Mouse (Mus musculus): ENCODE data around the gene Arid1a. TPM values are rescaled to one million over a fixed set of nuclear protein-coding genes. Genes with fewer than 3 reads are reported as not detected.
A peak's percentile ranks its signal among the peaks of the same experiment; 100 is the strongest.

The Arid1a gene
- polyA plus RNA-seq, 1 experiment from 2014 or later, result 37.5 TPM

- H3K9ac ChIP-seq, result peak overlapping the region; percentile 100
- H3K27ac ChIP-seq, result peak overlapping the region; percentile 100
- peak overlapping the region; percentile 100 for H3K4me3 ChIP-seq
- no peaks in the 10 kb centered on the region for H3K36me3 ChIP-seq
- WGBS, result 6% methylated on average over 10 of the region's 10 CpGs
- peaks cover 22% of the 10 kb centered on the region for H3K4me1 ChIP-seq
- peak overlapping the region; percentile 86 for H3K4me2 ChIP-seq (replicated peaks)
- ATAC-seq (ENCODE audit: insufficient number of reproducible peaks, insufficient read depth, low FRiP score, low TSS enrichment), result no peak
- no peaks in the 10 kb centered on the region for H3K27me3 ChIP-seq
- no peaks in the 10 kb centered on the region for H3K9me3 ChIP-seq
These were observed 1.5 kb downstream of the Arid1a start for GRCm38 (mm10) chr4:133754871-133755765.

GRCm38 (mm10) chr4:133754238-133754637, 2.3 kb downstream of the Arid1a start:
- Histone ChIP-seq H3K9ac (peak overlapping the region; percentile 100), H3K4me1 (peaks cover 30% of the 10 kb centered on the region), H3K4me3 (peak overlapping the region; percentile 100), H3K36me3 (peaks cover 5% of the 10 kb centered on the region; the same call in 1 of the 2 replicates), H3K27ac (peak overlapping the region; percentile 100), H3K9me3 (no peaks in the 10 kb centered on the region), H3K27me3 (no peaks in the 10 kb centered on the region), H3K4me2 (replicated peaks) (peak overlapping the region; percentile 86)
- WGBS, result under 1% methylated on average over 43 of the region's 50 CpGs
- ATAC-seq (ENCODE audit: insufficient number of reproducible peaks, insufficient read depth, low FRiP score, low TSS enrichment), result peak; percentile 81

GRCm38 (mm10) chr4:133753375-133754190, 3.0 kb downstream of the Arid1a start:
- peak; percentile 42 for ATAC-seq (ENCODE audit: insufficient number of reproducible peaks, insufficient read depth, low FRiP score, low TSS enrichment)

GRCm38 (mm10) chr4:133752449-133753374, 3.9 kb downstream of the Arid1a start:
- WGBS, result under 1% methylated on average over 95 of the region's 121 CpGs
- peak overlapping the region; percentile 86 for H3K4me2 ChIP-seq (replicated peaks)
- H3K27ac ChIP-seq, result peak overlapping the region; percentile 100
- no peak for ATAC-seq (ENCODE audit: insufficient number of reproducible peaks, insufficient read depth, low FRiP score, low TSS enrichment)
- peak overlapping the region; percentile 100 for H3K4me3 ChIP-seq
- H3K36me3 ChIP-seq, result peaks cover 13% of the 10 kb centered on the region
- peak overlapping the region; percentile 100 for H3K9ac ChIP-seq
- H3K4me1 ChIP-seq, result peaks cover 45% of the 10 kb centered on the region
- no peaks in the 10 kb centered on the region for H3K27me3 ChIP-seq
- no peaks in the 10 kb centered on the region for H3K9me3 ChIP-seq

More at GRCm38 (mm10) chr4:133753375-133754190, 3.0 kb downstream of the Arid1a start:
- no peaks in the 10 kb centered on the region for H3K27me3 ChIP-seq
- H3K4me2 ChIP-seq (replicated peaks), result peak overlapping the region; percentile 86
- H3K4me1 ChIP-seq, result peaks cover 37% of the 10 kb centered on the region
- H3K27ac ChIP-seq, result peak overlapping the region; percentile 100
- H3K9me3 ChIP-seq, result no peaks in the 10 kb centered on the region
- H3K9ac ChIP-seq, result peak overlapping the region; percentile 100
- peak overlapping the region; percentile 100 for H3K4me3 ChIP-seq
- under 1% methylated on average over 37 of the region's 99 CpGs for WGBS
- H3K36me3 ChIP-seq, result peaks cover 7% of the 10 kb centered on the region; the same call in 1 of the 2 replicates

- under 1% methylated on average over 30 of the region's 31 CpGs for WGBS
- Histone ChIP-seq H3K4me1 (peaks cover 47% of the 10 kb centered on the region), H3K4me2 (replicated peaks) (peak overlapping the region; percentile 86), H3K27me3 (no peaks in the 10 kb centered on the region), H3K9ac (peak overlapping the region; percentile 100), H3K36me3 (peaks cover 13% of the 10 kb centered on the region), H3K9me3 (no peaks in the 10 kb centered on the region), H3K27ac (peak overlapping the region; percentile 100), H3K4me3 (peak overlapping the region; percentile 100)
- ATAC-seq (ENCODE audit: insufficient number of reproducible peaks, insufficient read depth, low FRiP score, low TSS enrichment), result no peak
These were observed 4.8 kb downstream of the Arid1a start for GRCm38 (mm10) chr4:133751521-133752448.

- whole genome bisulfite sequencing, result 44% methylated on average over 7 of the region's 7 CpGs
- Histone ChIP-seq H3K4me2 (replicated peaks) (peak overlapping the region; percentile 86), H3K27me3 (no peaks in the 10 kb centered on the region), H3K4me1 (peaks cover 47% of the 10 kb centered on the region), H3K4me3 (peak overlapping the region; percentile 100), H3K9me3 (no peaks in the 10 kb centered on the region), H3K27ac (peak overlapping the region; percentile 42; the same call in 1 of the 2 replicates), H3K9ac (peak overlapping the region; percentile 100), H3K36me3 (peaks cover 14% of the 10 kb centered on the region)
- no peak for ATAC-seq (ENCODE audit: insufficient number of reproducible peaks, insufficient read depth, low FRiP score, low TSS enrichment)
These were observed 6.3 kb downstream of the Arid1a start for GRCm38 (mm10) chr4:133750184-133750775.

- no peak for ATAC-seq (ENCODE audit: insufficient number of reproducible peaks, insufficient read depth, low FRiP score, low TSS enrichment)
- Histone ChIP-seq H3K4me2 (replicated peaks) (no peak overlapping the region), H3K36me3 (peaks cover 14% of the 10 kb centered on the region; the same call in 1 of the 2 replicates), H3K9ac (no peak overlapping the region), H3K4me3 (no peak overlapping the region), H3K27me3 (no peaks in the 10 kb centered on the region), H3K27ac (no peak overlapping the region), H3K9me3 (no peaks in the 10 kb centered on the region), H3K4me1 (peaks cover 37% of the 10 kb centered on the region)
- 88% methylated on average over 3 of the region's 3 CpGs for WGBS
These were observed 21.3 kb downstream of the Arid1a start for GRCm38 (mm10) chr4:133735282-133735681.

- H3K4me3 ChIP-seq, result peak overlapping the region; percentile 21; the same call in 1 of the 2 replicates
- no peaks in the 10 kb centered on the region for H3K9me3 ChIP-seq
- peaks cover 62% of the 10 kb centered on the region for H3K4me1 ChIP-seq
- peak overlapping the region; percentile 67 for H3K27ac ChIP-seq
- no peaks in the 10 kb centered on the region for H3K27me3 ChIP-seq
- H3K9ac ChIP-seq, result 0 out of 2 replicates have a peak overlapping the region, but pooled peaks have one; percentile 5
- H3K4me2 ChIP-seq (replicated peaks), result peak overlapping the region; percentile 39
- peaks cover 1% of the 10 kb centered on the region; the same call in 1 of the 2 replicates for H3K36me3 ChIP-seq
- ATAC-seq (ENCODE audit: insufficient number of reproducible peaks, insufficient read depth, low FRiP score, low TSS enrichment), result peak; percentile 32; the same call in 1 of the 2 replicates
These were observed 26.4 kb downstream of the Arid1a start for GRCm38 (mm10) chr4:133730122-133730521.

GRCm38 (mm10) chr4:133729541-133730093, 27.0 kb downstream of the Arid1a start:
- H3K4me2 ChIP-seq (replicated peaks), result peak overlapping the region; percentile 39
- peak; percentile 86 for ATAC-seq (ENCODE audit: insufficient number of reproducible peaks, insufficient read depth, low FRiP score, low TSS enrichment)
- H3K4me1 ChIP-seq, result peaks cover 62% of the 10 kb centered on the region
- H3K27me3 ChIP-seq, result no peaks in the 10 kb centered on the region
- peak overlapping the region; percentile 67 for H3K27ac ChIP-seq
- H3K9ac ChIP-seq, result 0 out of 2 replicates have a peak overlapping the region, but pooled peaks have one; percentile 5
- peak overlapping the region; percentile 21 for H3K4me3 ChIP-seq
- no peaks in the 10 kb centered on the region; the same call in 1 of the 2 replicates for H3K36me3 ChIP-seq
- H3K9me3 ChIP-seq, result no peaks in the 10 kb centered on the region
- 2% methylated on average over 16 of the region's 16 CpGs for WGBS
